Mouse (Mus musculus) spleen, adult 18-20 months (tissue): Measurements from ENCODE around the gene Shmt2.

Experiments
- DNase-seq, 2 experiments: peaks; one replicate each; pipeline ENCODE4 v3.0.0; 2022; ENCODE audit warnings: mixed read lengths in 2 of 2

The Shmt2 gene

DNA sequence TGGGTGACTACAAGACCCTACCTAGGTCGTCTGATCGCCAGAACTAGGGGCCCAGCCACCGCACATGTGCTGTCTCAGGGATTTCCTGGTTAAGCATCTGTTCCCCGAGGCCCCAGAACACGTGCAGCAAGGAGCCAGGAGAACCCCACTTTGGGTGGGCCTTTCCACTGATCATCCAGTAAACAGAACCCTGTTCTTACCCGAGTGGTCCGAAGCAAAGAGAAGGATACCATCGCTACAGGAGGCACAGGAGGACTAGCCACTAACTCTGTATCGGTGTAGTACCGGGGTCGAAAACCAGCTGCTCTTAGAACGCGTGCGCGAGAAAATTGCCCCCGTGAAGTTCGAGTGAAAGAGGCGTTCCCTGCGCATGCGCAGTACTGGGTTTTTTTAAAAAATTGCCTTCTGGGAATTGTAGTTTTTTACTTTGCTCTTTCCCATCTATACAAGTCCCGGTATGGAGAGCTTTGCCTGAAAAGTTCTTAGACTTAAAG, at the start of gene Shmt2:
Gene Shmt2 (minus strand): TSS at position 357 of the 494 bp plus-strand sequence.
- peak; percentile 63 to 77 for DNase-seq

DNA sequence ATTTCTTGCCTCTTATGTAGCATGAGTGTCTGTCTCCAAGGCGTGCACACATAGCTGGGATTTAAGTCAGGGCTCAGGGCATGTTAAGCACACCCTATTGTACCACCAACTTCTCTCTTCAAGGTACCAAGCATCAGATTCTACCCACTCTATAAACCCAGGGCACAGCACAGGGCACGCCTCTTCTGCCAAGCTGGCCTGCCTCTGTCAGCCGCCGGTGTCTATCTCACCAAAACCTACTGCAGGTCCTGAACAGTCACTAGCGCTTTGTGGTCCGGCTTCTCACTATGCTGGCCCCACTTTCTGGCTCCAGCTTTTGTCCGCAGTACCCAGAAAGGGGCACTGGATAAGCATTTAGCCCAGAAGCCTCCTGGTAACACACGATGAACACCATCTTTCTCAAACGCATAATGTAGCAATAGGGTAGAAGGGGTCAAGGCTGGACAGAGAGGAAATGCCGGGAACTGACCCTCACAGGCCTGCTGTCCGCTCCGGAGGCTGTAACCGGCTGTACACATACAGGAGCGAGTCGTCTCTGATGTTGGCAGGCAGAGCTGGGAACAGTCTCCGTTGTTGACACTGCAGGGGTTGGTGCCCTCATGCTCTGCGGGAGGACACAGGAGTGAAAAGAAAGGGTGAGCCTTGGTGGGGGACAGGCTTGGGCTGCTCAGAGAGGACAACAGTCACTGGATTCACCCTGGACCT, 48.8 kb upstream of the Shmt2 start:
- no peak for DNase-seq

DNA sequence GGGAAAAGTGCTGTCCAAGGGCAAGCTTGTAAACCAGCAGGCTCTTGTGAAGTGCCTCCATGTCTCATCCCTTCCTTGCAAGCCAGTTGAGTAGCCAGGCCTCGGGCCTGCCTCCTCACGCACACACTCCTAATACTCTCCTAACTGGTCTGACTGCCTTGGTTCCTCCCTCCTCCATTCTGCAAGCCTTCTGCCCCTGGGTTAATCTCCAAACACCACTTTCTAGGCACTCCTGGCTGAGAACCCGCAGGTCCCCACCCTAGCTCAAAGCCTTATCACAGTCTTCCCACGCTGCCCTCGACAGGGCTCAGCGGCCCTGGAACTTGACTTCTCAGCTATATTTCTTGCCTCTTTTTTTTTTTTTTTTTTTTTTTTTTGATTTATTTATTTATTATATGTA, 48.1 kb upstream of the Shmt2 start:
- no peak for DNase-seq

DNA sequence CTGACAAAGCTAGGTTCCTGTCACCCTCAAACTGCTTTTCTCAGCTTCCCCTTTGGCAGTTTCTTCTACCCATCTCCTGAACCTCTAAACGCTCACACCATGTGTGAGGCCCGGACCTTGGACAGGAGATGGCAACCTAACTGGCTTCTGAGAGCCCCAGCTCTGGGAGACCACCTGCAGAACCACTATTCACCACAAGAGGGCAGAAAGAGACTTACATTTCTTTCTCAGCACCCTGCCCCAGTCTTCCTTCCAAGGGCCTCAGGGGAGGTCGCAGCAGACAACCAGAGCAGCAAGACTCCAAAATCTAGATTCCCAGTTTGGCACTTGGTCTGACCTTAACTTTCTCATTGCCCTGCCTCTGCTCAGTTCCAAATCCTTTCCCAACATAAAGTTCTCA, 47.2 kb upstream of the Shmt2 start:
- peak; percentile 27 to 66 for DNase-seq

DNA sequence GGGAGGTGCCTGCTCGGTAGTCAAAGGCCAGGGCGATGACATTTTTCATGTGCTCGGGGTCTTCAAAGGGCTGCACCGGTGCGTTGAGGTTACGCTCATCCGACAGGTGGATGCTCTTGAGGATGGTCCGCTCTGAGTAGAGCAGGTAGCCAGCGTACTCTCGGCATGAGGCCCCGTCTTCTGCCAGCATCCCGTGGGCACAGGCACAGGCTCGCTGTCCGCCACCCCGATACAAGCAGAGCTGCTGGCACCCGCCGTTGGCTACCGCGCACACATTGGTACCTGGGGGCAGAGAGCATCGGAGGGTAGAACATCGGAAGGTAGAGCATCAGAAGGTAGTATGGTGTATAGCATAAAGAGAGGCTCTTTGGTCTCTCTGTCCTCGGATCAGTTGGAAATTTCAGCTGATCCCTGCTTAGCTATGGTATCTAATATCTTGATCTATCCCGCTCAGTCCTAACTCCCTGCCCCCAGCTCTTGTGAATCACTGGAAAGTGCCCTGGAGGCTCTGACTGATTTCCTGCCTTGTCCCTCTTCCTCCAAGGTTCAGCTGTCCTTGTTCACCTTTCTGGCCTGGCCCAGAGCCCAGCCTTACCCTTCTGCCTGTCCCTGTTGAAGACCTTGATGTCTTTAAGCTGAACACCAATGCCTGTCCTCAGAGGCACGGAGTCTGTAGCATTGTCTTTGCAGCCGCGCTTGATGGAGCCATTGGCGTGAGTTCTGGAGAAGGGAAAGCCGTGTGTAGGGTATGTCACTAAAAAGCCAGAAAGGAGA, 44.5 kb upstream of the Shmt2 start:
- DNase-seq: no peak

DNA sequence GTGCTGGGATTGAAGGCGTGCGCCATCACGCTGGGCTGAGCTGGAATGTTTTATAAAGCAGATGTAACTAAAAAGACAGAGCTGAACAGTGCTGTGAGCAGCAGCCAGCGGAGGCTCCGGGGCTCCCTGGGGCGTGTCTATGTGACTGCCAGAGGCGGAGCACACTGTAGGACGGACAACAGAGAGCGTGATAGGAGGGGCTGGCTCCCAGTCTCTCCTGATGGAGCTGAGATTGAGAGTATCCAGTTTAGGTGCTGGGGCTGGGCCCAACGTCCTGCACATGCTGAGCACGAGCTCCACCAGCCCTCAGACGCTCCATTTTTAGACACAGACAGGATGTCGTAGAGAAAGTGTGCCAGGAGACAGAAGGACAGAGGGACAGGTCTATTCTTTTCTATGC, 42.1 kb upstream of the Shmt2 start:
- no peak for DNase-seq

DNA sequence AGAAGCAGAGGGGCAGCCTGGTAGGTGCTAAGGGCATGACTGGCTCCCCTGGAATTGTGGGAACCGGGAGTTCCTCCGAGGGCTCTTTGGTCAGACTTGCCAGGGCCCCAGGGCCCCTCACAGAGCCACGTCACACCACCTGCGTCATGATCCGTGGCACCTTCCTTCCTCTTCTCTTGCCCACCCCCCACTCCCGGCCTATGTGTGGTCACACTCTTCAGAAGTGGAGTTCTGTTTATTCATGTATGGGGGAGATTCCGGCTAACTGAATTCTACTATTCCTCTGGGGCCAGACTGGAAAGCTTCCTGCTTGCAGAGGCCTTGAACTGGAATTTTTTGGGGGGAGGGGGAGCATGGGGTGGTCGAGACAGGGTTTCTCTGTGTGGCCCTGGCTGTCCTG, 41.6 kb upstream of the Shmt2 start:
- DNase-seq: no peak

DNA sequence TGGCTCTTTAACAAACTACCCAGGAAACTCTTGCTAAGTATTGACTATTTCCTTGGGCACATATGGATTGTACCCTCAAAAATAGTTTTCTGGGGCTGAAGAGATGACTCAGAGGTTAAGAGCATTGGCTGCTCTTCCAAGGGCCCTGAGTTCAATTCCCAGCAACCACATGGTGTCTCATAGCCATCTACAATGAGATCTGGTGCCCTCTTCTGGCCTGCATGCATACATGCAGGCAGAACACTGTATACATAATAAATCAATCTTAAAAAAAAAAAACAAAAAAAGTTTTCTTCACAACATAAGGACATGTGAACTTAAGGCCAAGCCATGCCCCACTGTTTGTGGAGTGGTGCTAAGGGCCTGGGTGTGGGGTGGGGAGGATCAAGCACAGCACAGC, 38.9 kb upstream of the Shmt2 start:
- DNase-seq: no peak

DNA sequence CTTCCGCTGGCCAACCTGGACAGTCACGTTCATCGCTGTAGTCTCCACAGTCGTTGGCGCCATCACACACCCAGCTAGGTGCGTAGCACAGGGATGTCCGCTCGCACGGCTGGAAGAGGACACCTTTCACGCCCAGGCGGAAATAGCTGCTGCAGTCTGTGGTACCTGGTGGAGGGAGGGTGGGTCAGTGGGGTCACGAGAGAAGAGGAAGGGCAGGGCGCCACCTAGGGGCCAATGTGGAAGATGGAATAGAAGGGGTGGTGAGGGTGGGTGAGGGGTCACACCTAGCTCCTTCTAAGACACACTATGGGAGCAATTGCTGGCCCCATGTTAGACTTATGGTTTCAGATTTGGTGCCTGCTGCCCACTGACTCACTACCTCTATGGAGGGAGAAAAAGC, 35.2 kb upstream of the Shmt2 start:
- no peak for DNase-seq

DNA sequence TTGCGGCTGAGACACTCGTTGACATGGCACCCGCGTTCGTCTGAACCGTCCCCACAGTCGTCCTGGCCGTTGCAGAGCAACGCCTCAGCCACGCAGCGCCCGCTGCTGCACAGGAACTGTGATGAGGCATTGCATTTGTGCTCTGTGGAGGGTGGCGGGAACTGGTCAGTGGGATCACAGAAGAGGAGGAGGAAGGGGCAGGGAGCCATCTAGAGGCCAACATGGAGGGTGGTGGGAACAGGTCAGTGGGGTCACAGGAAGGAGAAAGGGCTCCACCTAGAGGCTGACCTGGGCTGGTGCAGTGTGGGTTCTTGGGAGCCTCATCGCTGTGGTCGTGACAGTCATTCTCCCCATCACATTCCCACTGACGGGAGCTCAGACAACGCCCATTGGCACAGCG, 33.5 kb upstream of the Shmt2 start:
- no peak for DNase-seq

DNA sequence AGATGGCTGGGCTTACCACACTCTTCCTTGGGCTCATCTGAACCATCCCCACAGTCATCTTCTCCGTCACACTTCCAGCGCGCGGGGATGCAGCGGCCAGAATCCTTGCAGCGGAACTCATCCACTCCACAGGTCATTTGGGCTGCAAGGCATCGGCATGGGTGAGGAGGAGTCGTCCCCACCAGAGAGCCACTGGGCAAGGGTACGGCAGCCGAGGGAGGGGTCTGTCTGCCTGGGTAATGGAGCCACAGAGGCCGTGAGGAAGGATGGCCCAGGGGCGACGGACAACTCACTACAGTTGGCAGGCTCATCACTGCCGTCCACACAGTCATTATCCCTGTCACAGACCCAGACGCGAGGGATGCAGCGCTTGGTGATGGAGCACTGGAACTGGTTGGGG, 27.6 kb upstream of the Shmt2 start:
- DNase-seq: no peak

DNA sequence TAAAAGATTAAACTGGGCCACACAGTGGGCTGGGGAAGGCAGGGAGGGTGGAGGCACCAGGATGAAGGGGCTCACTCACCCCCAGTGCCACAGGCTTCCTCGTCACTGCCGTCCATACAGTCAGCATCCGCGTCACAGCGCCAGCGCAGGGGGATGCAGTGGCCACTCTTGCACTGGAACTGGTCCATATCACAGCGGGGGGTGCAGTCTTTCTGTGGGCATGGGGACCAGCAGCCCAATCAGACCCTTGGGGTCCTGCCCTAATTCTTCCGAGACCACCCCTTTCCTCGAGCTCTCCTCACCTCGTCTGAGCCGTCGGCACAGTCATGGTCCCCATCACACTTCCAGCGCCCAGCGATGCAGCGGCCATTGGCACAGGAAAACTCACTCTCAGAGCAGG, 26.0 kb upstream of the Shmt2 start:
- DNase-seq: no peak

DNA sequence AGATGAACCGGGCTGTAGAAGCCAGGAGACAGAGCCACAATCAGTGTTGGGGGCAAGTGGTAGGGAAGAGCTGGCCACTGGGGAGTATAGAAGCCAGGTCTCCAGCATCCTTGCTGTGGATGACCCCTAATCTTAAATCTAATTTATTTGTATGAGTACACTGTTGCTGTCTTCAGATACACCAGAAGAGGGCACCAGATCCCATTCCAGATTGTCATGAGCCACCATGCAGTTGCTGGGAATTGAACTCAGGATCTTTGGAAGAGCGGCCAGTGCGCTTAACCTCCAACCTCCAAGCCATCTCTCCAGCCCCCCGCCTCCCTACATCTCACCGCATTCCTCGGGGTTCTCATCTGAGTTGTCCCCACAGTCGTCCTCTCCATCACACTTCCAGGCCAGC, 24.3 kb upstream of the Shmt2 start:
- DNase-seq: no peak

DNA sequence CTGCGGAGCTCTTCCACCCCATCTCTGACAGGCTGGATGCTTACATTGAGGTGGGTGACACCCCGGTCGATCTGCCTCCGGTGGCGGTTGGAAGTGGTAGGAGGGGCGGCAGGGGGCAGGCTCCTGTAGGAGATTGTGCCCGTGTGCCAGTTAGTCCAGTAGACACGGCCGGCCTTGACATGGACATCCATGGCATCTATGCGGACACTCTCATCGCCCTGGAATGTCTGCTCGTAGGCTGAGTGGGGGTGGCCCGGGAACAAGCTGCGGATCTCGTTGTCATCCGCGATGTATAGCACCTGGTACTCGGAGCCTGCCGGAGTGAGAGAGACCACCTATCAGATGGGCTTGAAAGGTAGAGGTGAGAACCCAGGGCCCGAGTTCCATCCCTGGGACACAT, 22.1 kb upstream of the Shmt2 start:
- no peak for DNase-seq

DNA sequence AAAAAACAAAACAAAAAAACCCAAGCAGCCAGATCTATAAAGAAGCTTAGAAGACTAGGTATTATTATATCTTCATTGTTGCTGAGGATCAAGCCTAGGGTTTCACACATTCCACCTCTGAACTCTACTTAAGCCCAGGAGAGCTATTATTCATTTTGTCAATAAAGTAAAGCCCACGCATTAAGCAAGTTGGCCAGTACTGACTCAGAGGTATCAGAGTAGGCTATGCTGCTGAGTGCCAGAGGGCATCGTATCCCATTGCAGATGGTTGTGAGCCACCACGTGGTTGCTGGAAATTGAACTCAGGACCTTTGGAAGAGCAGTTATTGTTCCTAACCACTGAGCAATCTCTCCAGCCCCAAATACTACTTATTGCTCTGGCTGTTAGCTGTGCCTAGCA, 21.7 kb upstream of the Shmt2 start:
- DNase-seq: no peak

DNA sequence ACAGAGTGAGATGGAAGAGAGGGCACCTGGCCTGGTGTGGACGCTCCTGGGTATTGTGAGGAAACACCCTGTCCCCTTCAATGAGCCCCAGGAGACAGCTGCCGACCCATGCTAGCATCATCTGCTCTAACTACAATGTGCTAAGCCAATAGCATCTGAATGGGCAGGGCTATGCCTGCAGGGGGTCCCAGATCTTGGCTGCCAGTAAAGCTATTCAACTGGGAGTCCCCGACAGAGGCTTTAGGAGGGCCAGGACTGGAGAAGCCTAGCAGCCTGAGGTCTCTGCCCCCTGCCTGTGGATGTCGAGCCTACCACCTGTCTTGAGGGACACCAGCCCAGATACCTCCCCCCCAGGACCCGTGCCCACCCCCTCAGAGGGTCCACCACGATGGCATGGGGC, 20.5 kb upstream of the Shmt2 start:
- DNase-seq: no peak

DNA sequence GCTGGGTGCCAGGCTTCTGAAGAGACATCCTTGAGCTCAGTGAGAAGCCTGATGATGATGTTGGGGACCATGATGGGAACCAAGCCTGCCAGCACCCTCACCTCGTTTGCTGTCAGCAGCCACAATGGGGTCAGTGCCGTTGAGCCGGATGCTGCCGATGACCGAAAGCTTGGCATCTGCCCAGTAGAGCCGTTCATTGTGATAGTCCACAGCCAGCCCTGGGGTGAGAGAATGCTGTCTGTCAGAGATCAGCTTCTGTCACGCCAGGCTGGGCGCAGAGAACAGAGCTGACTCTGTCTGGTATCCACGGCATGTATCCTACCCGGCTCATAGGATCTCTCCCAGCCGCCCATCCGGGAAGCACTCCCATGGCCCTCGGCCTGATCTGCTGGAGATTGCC, 19.8 kb upstream of the Shmt2 start:
- DNase-seq: no peak

DNA sequence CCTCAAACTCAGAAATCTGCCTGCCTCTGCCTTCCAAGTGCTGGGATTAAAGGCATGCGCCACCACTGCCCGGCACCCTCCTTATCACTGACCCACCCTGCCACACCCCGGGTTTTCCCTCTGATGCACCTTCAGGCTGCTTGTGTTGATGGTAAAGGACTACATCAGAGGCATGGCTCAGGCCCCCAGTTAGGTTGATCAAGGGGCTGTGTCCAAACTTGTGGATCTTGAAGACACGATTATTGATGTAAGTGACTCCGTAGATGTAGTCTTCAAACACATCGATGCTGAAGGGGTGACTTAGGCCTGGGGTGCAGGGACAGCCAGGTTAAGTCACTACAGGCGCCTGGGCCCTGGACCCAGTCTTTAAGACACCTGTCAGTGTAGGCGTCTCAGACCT, 19.3 kb upstream of the Shmt2 start:
- no peak for DNase-seq

DNA sequence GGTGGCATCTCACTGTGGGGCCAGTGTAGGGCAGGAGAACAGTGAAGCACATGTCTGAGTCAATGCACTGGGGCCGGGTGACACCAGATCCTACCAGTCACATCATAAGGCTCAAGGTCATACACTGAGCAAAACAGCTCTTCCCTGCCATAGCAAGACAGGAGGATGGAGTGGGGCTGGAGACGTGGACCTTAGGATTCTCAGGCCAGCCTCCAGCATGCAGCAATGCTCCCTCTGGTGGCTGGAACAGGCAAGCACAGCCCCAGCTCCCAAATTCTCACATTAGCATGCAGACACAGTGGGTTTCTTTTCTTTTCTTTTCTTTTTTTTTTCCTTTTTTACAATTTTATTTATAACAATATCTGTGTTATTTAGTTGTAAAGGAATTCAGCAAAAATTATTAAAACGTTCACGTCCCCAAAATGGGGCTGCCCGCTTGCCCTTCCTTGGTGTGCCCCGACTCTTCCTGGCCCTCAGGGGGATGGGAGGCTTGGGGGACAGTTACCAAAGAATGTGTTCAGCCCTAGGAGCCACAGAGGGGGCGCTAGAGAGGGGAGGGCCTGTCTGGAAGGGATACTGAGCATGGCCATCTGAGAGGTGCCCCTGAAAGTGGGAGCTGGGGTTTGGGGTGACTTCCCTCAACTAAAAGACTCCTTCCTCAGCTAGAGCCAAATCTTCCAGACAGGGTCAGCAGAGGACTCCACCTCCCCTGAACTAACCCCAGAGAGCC, 15.8 kb upstream of the Shmt2 start:
- DNase-seq: peak; percentile 51 to 74

DNA sequence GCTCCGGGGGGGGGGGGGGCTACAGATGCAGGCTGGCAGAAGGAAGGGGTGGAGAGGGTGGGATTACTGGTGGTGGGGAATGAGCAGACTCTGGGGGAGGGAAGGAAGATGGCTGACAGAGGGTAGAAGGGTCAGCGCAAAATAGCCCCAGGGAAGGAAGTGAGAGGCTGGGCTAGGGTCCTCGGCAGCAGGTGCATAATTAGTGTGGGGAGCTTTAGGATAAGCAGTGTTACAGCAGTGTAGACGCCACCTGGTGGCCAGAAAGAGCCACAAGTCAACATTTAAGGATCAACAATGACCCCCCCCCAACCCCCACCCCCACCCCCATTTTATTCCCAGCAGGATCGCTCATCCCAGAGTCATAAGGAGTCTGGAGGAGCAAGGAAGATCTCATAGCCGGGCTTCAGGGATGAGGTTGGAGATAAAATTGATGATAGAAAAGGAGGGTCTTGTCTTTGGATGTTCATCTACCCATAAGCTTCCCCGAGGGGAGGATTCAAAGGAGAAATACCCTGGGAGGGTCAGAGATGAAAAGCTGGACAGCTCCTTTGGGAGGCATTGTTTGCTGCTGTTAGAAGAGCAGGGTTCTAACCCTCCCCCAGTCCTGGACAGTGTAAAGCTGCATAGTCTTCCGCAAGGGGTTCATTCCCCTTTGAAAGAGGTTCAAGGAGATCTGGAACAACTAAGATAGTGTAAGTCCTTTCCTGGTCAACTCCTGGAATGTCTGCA, 14.5 kb upstream of the Shmt2 start:
- peak in 1 of 2 experiments; percentile 48 for DNase-seq

DNA sequence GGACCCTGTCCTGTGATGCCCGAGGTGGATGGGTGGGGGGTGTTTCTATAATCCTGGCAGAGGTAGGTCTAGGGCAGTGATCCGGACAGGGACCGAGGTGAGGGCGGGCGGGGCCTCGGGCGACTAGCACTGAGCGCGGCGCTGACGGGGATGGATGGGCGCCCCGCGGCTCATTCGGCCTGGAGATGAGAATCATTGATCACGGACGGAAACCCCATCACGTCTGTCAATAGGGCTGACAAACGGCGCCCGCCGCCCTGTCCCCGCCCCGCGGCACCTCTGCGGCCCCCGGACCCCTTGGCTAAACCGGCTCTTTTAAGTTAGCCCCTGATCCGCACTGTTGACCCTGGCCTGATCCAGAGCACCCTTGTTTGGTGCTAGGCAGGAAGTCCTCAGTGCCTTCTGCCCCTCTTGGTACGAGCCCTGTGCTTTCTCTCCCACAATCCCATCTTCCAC, 12.7 kb upstream of the Shmt2 start:
- DNase-seq: no peak

DNA sequence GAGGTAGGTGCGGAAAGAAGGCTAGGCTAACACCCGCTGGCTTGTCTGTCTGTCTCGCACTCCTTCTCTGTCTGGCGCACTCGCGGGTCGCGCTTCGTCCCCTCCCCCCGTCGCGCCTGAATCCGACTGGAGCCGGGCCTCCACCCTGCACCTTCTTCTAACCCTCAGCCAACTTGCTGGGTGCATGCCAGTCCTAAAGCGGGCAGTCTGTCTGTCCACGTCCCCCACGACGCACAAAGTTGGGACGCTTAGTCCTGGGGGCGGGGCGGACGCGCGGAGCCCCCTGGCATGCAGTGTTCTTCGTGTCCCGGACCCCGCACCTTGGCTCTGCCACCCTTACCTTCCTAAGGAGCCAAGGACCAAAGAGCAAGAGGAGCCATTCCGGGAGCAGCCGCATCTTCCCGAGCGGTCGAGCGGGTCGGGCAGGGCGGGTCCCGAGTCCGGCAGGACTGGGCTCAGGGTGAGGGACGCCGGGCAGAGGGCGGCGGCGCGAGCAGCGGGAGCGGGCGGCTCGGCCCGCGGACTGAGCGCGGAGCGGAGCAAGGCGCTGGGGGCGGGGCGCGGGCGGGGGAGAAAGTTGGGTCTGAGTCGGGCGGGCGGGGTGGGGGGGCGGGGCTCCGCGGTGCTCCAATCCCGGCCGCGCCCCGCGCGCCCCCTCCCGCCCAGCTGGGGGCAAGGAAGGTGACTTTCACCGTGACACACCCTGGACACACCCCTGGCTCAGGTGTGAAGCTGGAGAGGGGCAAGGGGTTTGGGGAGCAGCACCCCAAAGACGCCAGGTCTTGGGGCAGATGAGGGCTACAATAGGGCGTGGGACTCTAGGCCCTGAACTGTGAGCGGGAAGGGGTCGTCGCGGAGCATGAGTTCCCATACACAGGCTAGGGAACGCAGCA, 12.0 kb upstream of the Shmt2 start, which contains the start of gene Nxph4:
Gene Nxph4 (minus strand): TSS at position 524 of the 893 bp plus-strand sequence.
- DNase-seq: peak in 1 of 2 experiments; percentile 28
